Mouse (Mus musculus): ENCODE results near the gene Smyd3. TPM values are rescaled to one million over a fixed set of nuclear protein-coding genes. Genes with fewer than 3 reads are reported as not detected.

The Smyd3 gene
- polyA plus RNA-seq, 1 experiment from 2014 or later = 5.7 TPM

DNA sequence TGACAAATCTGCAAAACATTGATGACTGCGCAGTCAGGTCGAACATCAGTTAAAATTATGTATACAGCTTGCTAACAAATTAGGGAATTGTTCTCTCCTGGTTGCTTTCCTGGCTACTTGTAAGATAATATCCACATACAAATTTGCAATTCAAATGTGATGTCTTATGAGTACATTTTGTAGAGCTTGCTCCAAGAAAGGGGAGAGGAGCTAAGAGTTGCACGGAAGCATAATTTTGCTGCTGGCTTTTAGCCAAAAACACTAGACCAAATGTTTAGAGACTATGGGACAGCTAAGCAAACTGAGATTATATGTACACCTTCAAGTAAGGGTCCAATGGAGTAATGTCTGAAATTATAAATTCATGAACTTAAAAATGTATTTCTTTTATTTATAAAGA lies 146.7 kb downstream of the Smyd3 start:
- H3K36me3 ChIP-seq (replicated peaks) = no peaks in the 10 kb centered on the region
- H3K27ac ChIP-seq (replicated peaks) = no peak overlapping the region
- H3K27me3 ChIP-seq = no peaks in the 10 kb centered on the region
- 70% methylated on average over 3 of the region's 3 CpGs for WGBS (ENCODE audit: insufficient replicate concordance)
- H3K9ac ChIP-seq = no peak overlapping the region
- H3K4me1 ChIP-seq (replicated peaks) = no peaks in the 10 kb centered on the region
- no peak overlapping the region for H3K4me3 ChIP-seq (replicated peaks)
- H3K9me3 ChIP-seq (replicated peaks) = no peaks in the 10 kb centered on the region
- H3K4me2 ChIP-seq = no peak overlapping the region
- ATAC-seq (ENCODE audit: insufficient read depth) = no peak

DNA sequence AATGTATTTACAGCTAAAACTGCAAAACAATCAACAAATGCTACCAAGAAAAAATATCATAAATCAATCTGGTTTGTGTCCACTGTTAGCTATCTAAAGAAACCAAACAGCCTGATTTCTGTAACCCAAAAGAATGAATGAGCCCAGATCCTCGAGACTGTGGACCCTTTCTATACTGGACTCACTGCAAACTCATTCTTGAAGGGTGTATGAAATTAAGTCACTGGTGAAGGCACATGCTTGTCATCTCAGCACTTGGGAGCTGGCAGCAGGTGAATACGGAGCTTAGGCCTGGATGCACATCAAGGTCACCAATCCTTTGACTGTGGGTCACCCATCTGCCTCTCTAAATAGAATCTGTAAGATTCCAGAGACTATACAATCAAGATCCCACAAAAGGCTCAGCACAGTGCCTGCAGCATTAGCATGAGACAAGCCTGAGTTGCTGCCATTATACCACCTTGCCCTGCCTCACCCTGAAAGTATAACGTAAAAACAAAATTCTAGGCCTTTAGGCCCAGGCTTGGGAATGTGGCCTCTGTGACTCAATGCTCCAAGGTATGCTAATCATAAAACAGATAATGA lies 149.3 kb downstream of the Smyd3 start:
- WGBS (ENCODE audit: insufficient replicate concordance) = 67% methylated on average over 3 of the region's 3 CpGs
- ATAC-seq (ENCODE audit: insufficient read depth) = no peak
- no peak overlapping the region for H3K9ac ChIP-seq
- H3K36me3 ChIP-seq (replicated peaks) = no peaks in the 10 kb centered on the region
- H3K4me3 ChIP-seq (replicated peaks) = no peak overlapping the region
- H3K27me3 ChIP-seq = no peaks in the 10 kb centered on the region
- H3K4me1 ChIP-seq (replicated peaks) = no peaks in the 10 kb centered on the region
- no peak overlapping the region for H3K27ac ChIP-seq (replicated peaks)
- H3K4me2 ChIP-seq = no peak overlapping the region
- no peaks in the 10 kb centered on the region for H3K9me3 ChIP-seq (replicated peaks)

DNA sequence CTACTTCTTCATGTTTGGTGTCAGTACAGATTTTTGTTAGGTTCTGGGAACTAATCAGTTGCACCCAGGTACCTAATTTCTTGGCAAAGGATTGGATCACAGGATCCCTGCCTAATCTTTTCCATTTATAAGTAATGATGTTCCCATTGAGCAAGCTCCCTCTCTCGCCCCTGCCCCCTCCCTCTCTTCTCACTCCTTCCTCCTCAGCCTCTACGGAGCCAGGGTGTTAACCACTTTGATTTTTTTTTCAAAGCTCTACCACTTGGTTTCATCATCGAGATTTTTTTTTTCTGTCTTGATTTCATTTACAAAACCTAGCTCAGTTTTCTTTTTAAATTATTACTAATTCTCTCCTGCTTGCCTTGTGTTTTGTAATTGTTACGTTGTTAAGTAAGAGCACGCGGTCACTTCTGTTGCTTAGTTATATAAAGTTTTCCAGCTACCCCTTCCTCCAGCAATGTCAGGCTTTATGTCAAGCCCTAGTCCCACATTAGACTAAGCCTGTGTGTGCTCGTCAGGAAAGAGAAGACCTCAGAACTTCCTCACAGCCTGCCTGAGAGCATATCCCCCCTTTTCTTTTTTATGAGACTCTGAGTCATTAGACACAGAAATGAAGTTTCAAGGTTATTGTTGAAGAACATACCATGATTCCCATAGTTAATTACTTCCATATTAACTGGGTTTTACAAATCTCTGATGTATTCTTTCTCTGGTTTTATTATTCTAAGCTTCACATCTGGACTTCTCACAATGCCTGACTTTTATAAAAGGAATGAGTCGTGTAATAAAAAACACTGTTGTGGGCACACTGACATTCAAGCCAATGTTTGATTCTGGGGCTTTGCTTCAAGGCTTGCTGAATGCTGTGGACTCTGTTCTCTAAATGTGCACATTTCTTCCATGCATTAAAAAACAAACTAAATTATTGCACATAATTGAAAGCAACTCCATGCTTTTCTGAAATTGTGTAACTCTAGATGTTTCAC lies 156.1 kb downstream of the Smyd3 start:
- Histone ChIP-seq H3K36me3 (replicated peaks) (no peaks in the 10 kb centered on the region), H3K4me3 (replicated peaks) (no peak overlapping the region), H3K4me2 (no peak overlapping the region), H3K4me1 (replicated peaks) (no peaks in the 10 kb centered on the region), H3K27me3 (no peaks in the 10 kb centered on the region), H3K9ac (no peak overlapping the region), H3K27ac (replicated peaks) (no peak overlapping the region), H3K9me3 (replicated peaks) (no peaks in the 10 kb centered on the region)
- no peak for ATAC-seq (ENCODE audit: insufficient read depth)
- 49% methylated on average over 8 of the region's 8 CpGs for WGBS (ENCODE audit: insufficient replicate concordance)

- H3K9me3 ChIP-seq (replicated peaks) = no peaks in the 10 kb centered on the region
- WGBS (ENCODE audit: insufficient replicate concordance) = 44% methylated on average over 2 of the region's 2 CpGs
- no peaks in the 10 kb centered on the region for H3K27me3 ChIP-seq
- H3K4me1 ChIP-seq (replicated peaks) = no peaks in the 10 kb centered on the region
- no peak overlapping the region for H3K4me3 ChIP-seq (replicated peaks)
- H3K36me3 ChIP-seq (replicated peaks) = no peaks in the 10 kb centered on the region
- H3K4me2 ChIP-seq = no peak overlapping the region
- no peak overlapping the region for H3K27ac ChIP-seq (replicated peaks)
- ATAC-seq (ENCODE audit: insufficient read depth) = no peak
- H3K9ac ChIP-seq = no peak overlapping the region
Measured at GRCm38 (mm10) chr1:179357111-179357510, 160.7 kb downstream of the Smyd3 start.

DNA sequence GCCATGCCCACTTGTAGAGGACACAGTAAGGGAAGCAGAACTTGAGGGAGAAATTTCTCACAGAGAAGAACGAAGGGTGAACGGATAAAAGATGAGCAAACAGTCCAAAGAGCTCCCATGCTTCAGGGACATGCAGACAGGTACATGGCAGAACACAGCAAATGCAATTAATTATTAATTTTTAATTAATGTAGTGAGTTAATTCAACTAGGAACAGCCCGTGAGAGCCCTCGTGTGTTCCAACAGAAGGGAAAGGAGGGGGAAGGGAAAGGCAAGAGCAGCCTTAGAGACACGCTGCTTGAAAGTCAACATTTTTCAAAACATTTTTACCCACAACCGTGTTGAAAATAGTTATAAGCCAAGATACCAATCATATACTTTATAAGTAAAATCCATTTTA lies 163.6 kb downstream of the Smyd3 start:
- Histone ChIP-seq H3K4me2 (no peak overlapping the region), H3K27ac (replicated peaks) (no peak overlapping the region), H3K9me3 (replicated peaks) (no peaks in the 10 kb centered on the region), H3K36me3 (replicated peaks) (no peaks in the 10 kb centered on the region), H3K4me1 (replicated peaks) (no peaks in the 10 kb centered on the region), H3K27me3 (no peaks in the 10 kb centered on the region), H3K4me3 (replicated peaks) (no peak overlapping the region), H3K9ac (no peak overlapping the region)
- no peak for ATAC-seq (ENCODE audit: insufficient read depth)
- 76% methylated on average over 6 of the region's 6 CpGs for WGBS (ENCODE audit: insufficient replicate concordance)

DNA sequence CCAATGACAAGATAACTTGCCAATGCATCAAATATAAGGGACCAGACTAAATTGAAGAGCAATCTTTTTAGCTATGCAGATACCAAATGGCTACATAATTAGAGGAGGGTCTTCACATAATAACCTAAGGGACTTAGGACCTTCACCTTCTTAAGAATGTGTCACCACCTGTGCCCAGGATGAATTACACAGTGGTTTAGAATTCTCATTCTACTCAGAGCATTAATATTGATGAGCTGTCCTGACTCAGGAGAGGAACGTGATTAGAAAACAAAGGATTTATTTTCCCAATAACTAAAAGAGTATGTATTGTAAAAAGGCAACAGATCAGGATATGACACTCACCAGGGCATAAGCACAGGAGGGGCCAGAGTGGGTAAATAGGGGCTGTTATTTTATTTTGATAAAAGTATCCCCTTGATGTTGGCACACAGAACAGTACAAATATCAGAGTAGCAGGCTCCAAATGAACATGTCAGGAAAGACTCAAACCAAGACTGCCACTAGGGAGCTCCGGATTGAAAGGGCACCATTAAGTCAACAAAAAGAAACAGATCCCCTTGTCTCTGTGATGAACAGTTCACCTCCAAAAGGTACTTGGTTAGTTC lies 172.4 kb downstream of the Smyd3 start:
- H3K4me1 ChIP-seq (replicated peaks) = no peaks in the 10 kb centered on the region
- H3K9me3 ChIP-seq (replicated peaks) = no peaks in the 10 kb centered on the region
- H3K27ac ChIP-seq (replicated peaks) = no peak overlapping the region
- 64% methylated on average over 2 of the region's 2 CpGs for WGBS (ENCODE audit: insufficient replicate concordance)
- H3K4me2 ChIP-seq = no peak overlapping the region
- ATAC-seq (ENCODE audit: insufficient read depth) = no peak
- no peak overlapping the region for H3K4me3 ChIP-seq (replicated peaks)
- no peak overlapping the region for H3K9ac ChIP-seq
- H3K27me3 ChIP-seq = no peaks in the 10 kb centered on the region
- H3K36me3 ChIP-seq (replicated peaks) = no peaks in the 10 kb centered on the region

- H3K36me3 ChIP-seq (replicated peaks) = no peaks in the 10 kb centered on the region
- H3K27ac ChIP-seq (replicated peaks) = no peak overlapping the region
- WGBS (ENCODE audit: insufficient replicate concordance) = 84% methylated on average over 17 of the region's 17 CpGs
- H3K27me3 ChIP-seq = no peaks in the 10 kb centered on the region
- no peaks in the 10 kb centered on the region for H3K9me3 ChIP-seq (replicated peaks)
- H3K4me2 ChIP-seq = no peak overlapping the region
- ATAC-seq (ENCODE audit: insufficient read depth) = no peak
- H3K4me1 ChIP-seq (replicated peaks) = no peaks in the 10 kb centered on the region
- H3K9ac ChIP-seq = no peak overlapping the region
- H3K4me3 ChIP-seq (replicated peaks) = no peak overlapping the region
Measured at GRCm38 (mm10) chr1:179343426-179343825, 174.4 kb downstream of the Smyd3 start.

- H3K4me2 ChIP-seq = no peak overlapping the region
Measured at GRCm38 (mm10) chr1:179341589-179341988, 176.3 kb downstream of the Smyd3 start.

DNA sequence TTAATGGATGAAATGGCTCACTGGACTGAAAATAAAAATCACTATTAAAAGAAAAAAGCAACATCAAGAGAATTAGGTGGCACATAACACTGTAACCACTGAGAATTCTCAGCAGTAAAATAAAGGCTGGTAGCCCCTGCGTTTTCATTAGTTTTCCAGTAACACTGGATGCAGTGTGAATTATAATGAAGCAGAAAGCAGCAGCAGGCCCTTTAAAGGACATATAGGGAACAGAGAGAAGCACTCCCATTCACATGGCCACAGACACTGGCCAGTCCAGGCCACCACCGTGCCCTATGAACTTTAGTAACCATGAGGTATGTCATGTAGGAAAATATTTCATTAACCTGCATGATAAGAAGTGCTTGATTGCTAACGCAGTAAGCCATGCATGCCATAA lies 178.8 kb downstream of the Smyd3 start:
- Histone ChIP-seq H3K4me2 (no peak overlapping the region), H3K9ac (no peak overlapping the region), H3K9me3 (replicated peaks) (no peaks in the 10 kb centered on the region), H3K4me1 (replicated peaks) (no peaks in the 10 kb centered on the region), H3K36me3 (replicated peaks) (no peaks in the 10 kb centered on the region), H3K27ac (replicated peaks) (no peak overlapping the region), H3K4me3 (replicated peaks) (no peak overlapping the region), H3K27me3 (no peaks in the 10 kb centered on the region)
- 71% methylated on average over 3 of the region's 3 CpGs for WGBS (ENCODE audit: insufficient replicate concordance)
- ATAC-seq (ENCODE audit: insufficient read depth) = no peak

More at GRCm38 (mm10) chr1:179341589-179341988, 176.3 kb downstream of the Smyd3 start:
- WGBS (ENCODE audit: insufficient replicate concordance) = 60% methylated on average over 1 of the region's 1 CpGs
- Histone ChIP-seq H3K4me1 (replicated peaks) (no peaks in the 10 kb centered on the region), H3K9ac (no peak overlapping the region), H3K27me3 (no peaks in the 10 kb centered on the region), H3K36me3 (replicated peaks) (no peaks in the 10 kb centered on the region), H3K27ac (replicated peaks) (no peak overlapping the region), H3K9me3 (replicated peaks) (no peaks in the 10 kb centered on the region), H3K4me3 (replicated peaks) (no peak overlapping the region)
- ATAC-seq (ENCODE audit: insufficient read depth) = no peak

GRCm38 (mm10) chr1:179337529-179337928 lies 180.3 kb downstream of the Smyd3 start:
- Histone ChIP-seq H3K4me3 (replicated peaks) (no peak overlapping the region), H3K27me3 (no peaks in the 10 kb centered on the region), H3K4me1 (replicated peaks) (no peaks in the 10 kb centered on the region), H3K4me2 (no peak overlapping the region), H3K36me3 (replicated peaks) (no peaks in the 10 kb centered on the region), H3K27ac (replicated peaks) (no peak overlapping the region), H3K9ac (no peak overlapping the region), H3K9me3 (replicated peaks) (no peaks in the 10 kb centered on the region)
- WGBS (ENCODE audit: insufficient replicate concordance) = 66% methylated on average over 5 of the region's 5 CpGs
- ATAC-seq (ENCODE audit: insufficient read depth) = no peak

DNA sequence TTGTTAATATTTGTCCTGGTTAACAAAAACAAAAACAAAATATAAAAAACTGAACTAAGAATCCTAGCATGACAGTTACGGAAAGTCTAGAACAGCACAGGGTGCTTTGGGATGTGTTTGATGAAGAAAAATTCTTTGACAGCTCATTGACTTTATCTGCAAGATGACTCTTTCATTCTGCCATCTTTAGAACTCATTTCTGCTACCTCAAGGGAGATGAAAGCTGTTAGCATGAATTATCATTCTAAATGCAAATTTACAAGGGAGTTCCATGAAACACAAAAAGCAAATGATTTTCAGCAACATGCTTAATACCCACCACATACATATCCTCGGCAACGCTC lies 190.9 kb downstream of the Smyd3 start:
- no peaks in the 10 kb centered on the region for H3K27me3 ChIP-seq
- no peak overlapping the region for H3K27ac ChIP-seq (replicated peaks)
- no peak overlapping the region for H3K4me3 ChIP-seq (replicated peaks)
- H3K4me1 ChIP-seq (replicated peaks) = no peaks in the 10 kb centered on the region
- no peak overlapping the region for H3K4me2 ChIP-seq
- no peak overlapping the region for H3K9ac ChIP-seq
- no peak for ATAC-seq (ENCODE audit: insufficient read depth)
- WGBS (ENCODE audit: insufficient replicate concordance) = 80% methylated on average over 3 of the region's 3 CpGs
- H3K9me3 ChIP-seq (replicated peaks) = no peaks in the 10 kb centered on the region
- no peaks in the 10 kb centered on the region for H3K36me3 ChIP-seq (replicated peaks)
